Mouse (Mus musculus) hindbrain, embryonic 16.5 days (tissue): Measurements from ENCODE around the gene Rap1a. TPM values are rescaled to one million over a fixed set of nuclear protein-coding genes. Genes with fewer than 3 reads are reported as not detected.

ENCODE experiments used
- ATAC-seq: fragments of 200-750 bp; cut with Nextera tagmentation; 2 replicates; pipeline ENCODE4 v1.8.0; 2017; ENCODE audit warnings: moderate TSS enrichment, moderate library complexity
- H3K27ac ChIP-seq: fragments of 300-500 bp; sonication (generic); 2 replicates; pipeline ENCODE4 v1.5.1; 2014; ENCODE audit warnings: low read depth, mild to moderate bottlenecking, control low read depth, low read length, moderate library complexity
- H3K27me3 ChIP-seq: fragments of 300-500 bp; sonication (generic); replicated peaks from 2 replicates; pipeline ENCODE4 v1.6.1; 2014; ENCODE audit warnings: low read length; ENCODE audit not compliant: control insufficient read depth, insufficient read depth
- H3K36me3 ChIP-seq: fragments of 300-500 bp; sonication (generic); 2 replicates; pipeline ENCODE4 v1.6.1; 2014; ENCODE audit warnings: mild to moderate bottlenecking, low read length, moderate library complexity, mixed read lengths; ENCODE audit not compliant: control insufficient read depth, insufficient read depth
- H3K4me1 ChIP-seq: fragments of 300-500 bp; sonication (generic); 2 replicates; pipeline ENCODE4 v1.6.1; 2014; ENCODE audit warnings: low read depth, low read length; ENCODE audit not compliant: control insufficient read depth, insufficient read depth
- H3K4me2 ChIP-seq: fragments of 300-500 bp; sonication (generic); 2 replicates; pipeline ENCODE4 v1.6.1; 2014; ENCODE audit warnings: mild to moderate bottlenecking, low read length, control low read depth, moderate library complexity
- H3K4me3 ChIP-seq: fragments of 300-500 bp; sonication (generic); 2 replicates; pipeline ENCODE4 v1.5.1; 2014; ENCODE audit warnings: mild to moderate bottlenecking, low read length, control low read depth, moderate library complexity
- H3K9ac ChIP-seq: fragments of 300-500 bp; sonication (generic); 2 replicates; pipeline ENCODE4 v1.6.1; 2014; ENCODE audit warnings: low read depth, mild to moderate bottlenecking, control low read depth, low read length, moderate library complexity
- H3K9me3 ChIP-seq: fragments of 300-500 bp; sonication (generic); 2 replicates; pipeline ENCODE4 v1.6.1; 2014; ENCODE audit warnings: mild to moderate bottlenecking, low read length, moderate library complexity; ENCODE audit not compliant: control insufficient read depth
- WGBS: fragments of 180-500 bp; shearing (Covaris S2); extraction: QIAGEN DNeasy Blood & Tissue Kit; methylation state at CpG from one replicate; pipeline ENCODE4 v1.1.7; 2014; 5-methylcytosine and 5-hydroxymethylcytosine counted together
- polyA plus RNA-seq: library from polyadenylated mRNA; unstranded; fragments of >200 nt; fragmentation: Nextera tagmentation; extraction: Ambion mirVana; gene quantifications from 2 replicates; pipeline ENCODE4 v1.2.1, GENCODE M21; 2015

The Rap1a gene
- polyA plus RNA-seq, 1 experiment from 2014 or later: 79.2 TPM

- H3K27me3 ChIP-seq: no peaks in the 10 kb centered on the region
- WGBS: 80% methylated on average over 6 of the region's 6 CpGs
- H3K27ac ChIP-seq: no peak overlapping the region
- peaks cover 4% of the 10 kb centered on the region for H3K4me1 ChIP-seq
- H3K4me3 ChIP-seq: no peak overlapping the region
- H3K36me3 ChIP-seq: no peaks in the 10 kb centered on the region
- no peaks in the 10 kb centered on the region for H3K9me3 ChIP-seq
- H3K4me2 ChIP-seq: no peak overlapping the region
- no peak for ATAC-seq
- H3K9ac ChIP-seq: no peak overlapping the region
These were observed 43.6 kb downstream of the Rap1a start for GRCm38 (mm10) chr3:105757323-105758083.

GRCm38 (mm10) chr3:105756505-105756904 lies 44.6 kb downstream of the Rap1a start:
- no peaks in the 10 kb centered on the region for H3K27me3 ChIP-seq
- H3K36me3 ChIP-seq: no peaks in the 10 kb centered on the region
- peaks cover 4% of the 10 kb centered on the region for H3K4me1 ChIP-seq
- no peaks in the 10 kb centered on the region for H3K9me3 ChIP-seq
- H3K9ac ChIP-seq: no peak overlapping the region
- H3K4me2 ChIP-seq: no peak overlapping the region
- 69% methylated on average over 2 of the region's 2 CpGs for WGBS
- H3K27ac ChIP-seq: no peak overlapping the region
- ATAC-seq: no peak
- H3K4me3 ChIP-seq: no peak overlapping the region

DNA sequence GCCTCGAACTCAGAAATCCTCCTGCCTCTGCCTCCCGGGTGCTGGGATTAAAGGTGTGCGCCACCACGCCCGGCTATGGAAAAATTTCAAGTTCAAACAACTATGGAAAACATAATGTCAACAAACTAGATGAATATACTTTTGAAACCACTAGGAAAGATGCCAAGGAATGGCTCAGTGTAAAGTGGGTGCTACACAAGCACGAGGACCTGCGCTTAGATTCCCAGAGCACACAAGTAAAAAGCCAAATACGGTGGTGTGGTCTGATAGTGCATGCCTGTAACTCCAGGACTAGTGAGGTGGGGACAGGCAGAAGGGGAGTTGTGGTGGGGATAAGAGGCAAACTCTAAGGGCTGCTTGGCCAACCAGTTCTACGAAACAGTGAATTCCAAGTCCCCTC lies 46.0 kb downstream of the Rap1a start:
- Histone ChIP-seq H3K27me3 (no peaks in the 10 kb centered on the region), H3K4me3 (no peak overlapping the region), H3K9me3 (no peaks in the 10 kb centered on the region), H3K27ac (no peak overlapping the region), H3K4me2 (no peak overlapping the region), H3K36me3 (no peaks in the 10 kb centered on the region), H3K4me1 (peaks cover 4% of the 10 kb centered on the region), H3K9ac (no peak overlapping the region)
- ATAC-seq: no peak
- WGBS: 95% methylated on average over 9 of the region's 9 CpGs

GRCm38 (mm10) chr3:105754184-105754583 lies 47.0 kb downstream of the Rap1a start:
- Histone ChIP-seq H3K27me3 (no peaks in the 10 kb centered on the region), H3K9ac (no peak overlapping the region), H3K4me2 (no peak overlapping the region), H3K36me3 (no peaks in the 10 kb centered on the region), H3K27ac (no peak overlapping the region), H3K4me3 (no peak overlapping the region), H3K4me1 (peaks cover 4% of the 10 kb centered on the region), H3K9me3 (no peaks in the 10 kb centered on the region)
- ATAC-seq: no peak
- WGBS: 76% methylated on average over 3 of the region's 3 CpGs

DNA sequence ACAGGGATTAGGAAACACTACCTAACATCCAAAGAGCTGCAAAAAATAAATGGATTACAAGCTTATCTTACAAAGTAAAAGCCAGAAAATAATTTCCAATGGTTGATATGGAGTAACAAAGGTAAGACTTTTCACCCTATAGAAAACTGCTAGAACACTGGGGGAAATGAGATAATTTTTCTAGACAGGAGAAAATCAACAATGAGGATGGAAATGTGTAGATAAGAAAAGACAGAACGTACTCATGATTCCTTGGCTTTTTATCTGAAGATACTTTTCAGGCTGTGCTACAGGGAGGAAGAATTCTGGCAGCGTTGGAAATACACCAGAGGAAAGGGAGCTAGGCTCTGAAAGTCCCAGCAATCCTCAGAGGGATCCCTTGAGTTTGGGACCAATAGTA lies 50.3 kb downstream of the Rap1a start:
- WGBS: 85% methylated on average over 2 of the region's 2 CpGs
- ATAC-seq: no peak
- Histone ChIP-seq H3K27me3 (no peaks in the 10 kb centered on the region), H3K36me3 (no peaks in the 10 kb centered on the region), H3K9me3 (no peaks in the 10 kb centered on the region), H3K27ac (no peak overlapping the region), H3K4me1 (no peaks in the 10 kb centered on the region), H3K9ac (no peak overlapping the region), H3K4me2 (no peak overlapping the region), H3K4me3 (no peak overlapping the region)

DNA sequence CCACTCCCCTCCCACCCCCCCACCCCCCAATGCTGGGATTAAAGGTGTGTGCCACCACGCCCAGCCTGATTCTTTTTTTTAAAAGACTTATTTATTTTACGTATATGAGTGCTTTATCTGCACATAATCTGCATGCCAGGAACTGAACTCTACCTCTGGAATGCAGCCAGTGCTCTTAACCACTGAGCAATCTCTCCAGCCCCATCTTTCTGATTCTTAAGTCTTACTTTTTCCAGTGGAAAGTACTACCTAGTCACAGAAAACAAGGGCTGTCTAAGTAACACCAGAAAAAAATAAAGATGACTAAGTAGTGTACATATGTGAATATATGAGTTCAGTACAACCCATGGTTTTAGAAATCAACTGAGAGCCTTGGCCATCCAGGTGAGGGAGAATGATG lies 54.6 kb downstream of the Rap1a start:
- Histone ChIP-seq H3K27me3 (no peaks in the 10 kb centered on the region), H3K27ac (no peak overlapping the region), H3K9me3 (no peaks in the 10 kb centered on the region), H3K4me2 (no peak overlapping the region), H3K36me3 (no peaks in the 10 kb centered on the region), H3K4me3 (no peak overlapping the region), H3K4me1 (no peaks in the 10 kb centered on the region), H3K9ac (no peak overlapping the region)
- ATAC-seq: no peak
- WGBS: 83% methylated on average over 2 of the region's 2 CpGs

GRCm38 (mm10) chr3:105737666-105738065 lies 63.5 kb downstream of the Rap1a start:
- H3K36me3 ChIP-seq: peaks cover 6% of the 10 kb centered on the region; the same call in 1 of the 2 replicates
- H3K4me1 ChIP-seq: no peaks in the 10 kb centered on the region
- 92% methylated on average over 3 of the region's 3 CpGs for WGBS
- ATAC-seq: no peak
- no peak overlapping the region for H3K27ac ChIP-seq
- no peak overlapping the region for H3K9ac ChIP-seq
- no peaks in the 10 kb centered on the region for H3K9me3 ChIP-seq
- H3K4me3 ChIP-seq: no peak overlapping the region
- H3K27me3 ChIP-seq: no peaks in the 10 kb centered on the region
- H3K4me2 ChIP-seq: no peak overlapping the region

DNA sequence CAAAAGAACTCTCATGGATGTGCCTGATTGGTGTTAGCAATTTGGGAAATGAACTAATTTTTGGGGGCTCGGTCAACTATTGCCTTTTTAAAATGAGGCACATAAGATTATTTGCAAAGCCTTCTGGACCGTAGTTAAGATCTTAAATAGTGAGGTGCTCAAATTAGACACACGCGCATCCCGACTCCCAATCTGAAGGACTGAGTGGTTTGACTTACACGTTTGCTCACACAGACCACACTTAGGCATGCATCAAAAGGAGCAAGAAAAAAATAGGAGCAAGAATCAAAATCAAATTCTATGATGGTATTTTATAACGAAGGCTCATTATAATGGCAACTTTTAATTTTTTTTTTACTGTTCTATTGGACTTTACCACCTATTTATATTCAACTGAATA lies 64.1 kb downstream of the Rap1a start:
- Histone ChIP-seq H3K9me3 (no peaks in the 10 kb centered on the region), H3K9ac (no peak overlapping the region), H3K27me3 (no peaks in the 10 kb centered on the region), H3K36me3 (peaks cover 6% of the 10 kb centered on the region; the same call in 1 of the 2 replicates), H3K4me1 (no peaks in the 10 kb centered on the region), H3K4me2 (no peak overlapping the region), H3K27ac (no peak overlapping the region), H3K4me3 (no peak overlapping the region)
- 94% methylated on average over 7 of the region's 7 CpGs for WGBS
- ATAC-seq: no peak

DNA sequence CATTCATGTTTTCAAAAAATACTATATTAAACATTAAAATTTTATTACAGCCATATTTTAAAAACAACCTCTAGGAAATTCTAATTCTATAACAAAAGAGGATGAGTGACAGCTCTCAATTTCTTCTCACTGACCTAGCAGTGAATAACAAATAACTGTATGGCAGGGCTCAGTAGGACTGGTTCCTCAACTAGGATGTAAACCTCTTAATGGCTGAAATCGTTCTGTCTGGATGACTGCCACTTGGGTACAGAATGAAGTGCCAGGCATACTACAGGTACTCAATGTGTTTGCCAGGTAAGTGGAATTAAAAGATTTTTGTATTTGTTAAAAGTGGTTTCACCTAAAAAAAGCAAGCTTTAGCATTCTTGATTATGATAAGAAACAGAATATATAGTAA lies 65.0 kb downstream of the Rap1a start:
- no peak for ATAC-seq

More for the DNA sequence above, 65.0 kb downstream of the Rap1a start:
- no peak overlapping the region for H3K4me2 ChIP-seq
- H3K36me3 ChIP-seq: peaks cover 7% of the 10 kb centered on the region
- H3K9ac ChIP-seq: no peak overlapping the region
- no peak overlapping the region for H3K4me3 ChIP-seq
- H3K27ac ChIP-seq: no peak overlapping the region
- no peaks in the 10 kb centered on the region for H3K27me3 ChIP-seq
- H3K9me3 ChIP-seq: no peaks in the 10 kb centered on the region
- WGBS: 92% methylated on average over 1 of the region's 1 CpGs
- no peaks in the 10 kb centered on the region for H3K4me1 ChIP-seq
